Mouse (Mus musculus): ENCODE results near the gene Gm13030.

DNA sequence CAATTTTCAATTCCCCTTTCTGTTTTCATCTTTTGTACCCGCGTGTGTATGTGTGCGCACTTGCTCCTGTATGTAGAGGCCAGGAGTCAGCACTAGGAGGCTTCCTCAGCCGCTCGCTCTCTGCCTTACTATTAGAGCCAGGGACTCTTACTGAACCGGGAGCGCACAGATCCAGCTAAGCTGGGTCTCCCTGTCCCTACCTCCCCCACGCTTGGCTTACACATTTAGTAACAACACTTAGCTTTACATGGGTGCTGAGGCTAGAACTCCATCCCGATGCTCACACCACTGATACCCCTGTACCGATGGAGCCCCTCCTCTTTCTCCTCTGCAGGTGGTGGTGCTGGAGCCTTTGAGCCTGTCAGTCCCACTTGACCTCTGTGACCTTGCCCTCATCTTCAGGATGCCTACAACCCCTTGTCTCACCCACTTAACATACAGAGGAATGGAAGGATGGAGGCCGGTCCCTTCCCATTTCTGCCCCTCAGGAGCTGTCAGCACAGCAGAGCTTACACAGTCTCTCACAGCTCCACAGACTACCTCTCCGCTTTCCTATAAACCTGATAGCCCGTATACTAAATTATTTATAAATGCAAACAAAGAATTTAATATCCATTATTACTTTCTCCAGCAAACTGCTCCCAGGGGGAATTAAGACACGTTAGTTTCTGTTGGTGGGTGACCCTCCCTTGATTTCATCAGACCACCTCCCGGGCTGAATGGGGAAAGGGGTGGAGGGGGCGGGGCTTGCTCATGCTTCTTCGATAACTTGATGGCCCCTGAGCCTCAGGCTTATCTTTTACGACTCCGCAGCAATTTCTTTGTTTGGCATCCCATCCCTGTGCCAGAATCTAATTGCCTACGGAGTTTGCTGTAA, 47.7 kb upstream of the Gm13030 start:
- TF ChIP-seq GATA1 (IDR thresholded peaks at IDR 0.05; ENCODE audit: borderline replicate concordance, low read length) (no peak), FLI1 (IDR thresholded peaks at IDR 0.05; ENCODE audit: low read length) (no peak)
